Mouse (Mus musculus): ENCODE results near the gene Fam111a. TPM values are rescaled to one million over a fixed set of nuclear protein-coding genes. Genes with fewer than 3 reads are reported as not detected.

Fam111a gene
- polyA plus RNA-seq, 1 experiment from 2014 or later, result 10.7 TPM

DNA sequence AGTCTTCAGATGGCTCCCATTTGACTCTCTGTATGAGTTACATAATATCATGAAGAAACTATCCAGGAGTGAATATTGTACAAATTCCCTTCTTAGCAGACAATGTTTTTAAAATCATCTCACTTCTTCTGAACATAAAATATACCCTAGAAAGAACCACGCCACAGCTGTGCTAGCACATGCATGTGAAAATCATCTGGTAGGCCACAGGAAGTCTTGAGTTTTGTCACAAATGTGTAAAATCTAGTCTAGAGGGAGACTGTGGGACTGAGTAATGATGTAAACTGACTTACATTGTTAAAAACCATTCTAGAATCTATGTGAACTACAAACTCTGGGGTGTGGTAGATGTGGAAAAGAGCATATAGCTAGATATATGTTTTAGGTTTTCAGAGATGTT lies 26.1 kb downstream of the Fam111a start:
- ATAC-seq (replicated peaks; ENCODE audit: low FRiP score, low read depth), result no peak
- DNase-seq (ENCODE audit: low spot score), result no peak
- no peak overlapping the region for H3K4me2 ChIP-seq (ENCODE audit: low read length)
- WGBS, result 80% methylated on average over 1 of the region's 1 CpGs
- no peaks in the 10 kb centered on the region for H3K9me3 ChIP-seq (replicated peaks; ENCODE audit: low read length)
- H3K36me3 ChIP-seq (ENCODE audit: insufficient read depth, low read length), result no peaks in the 10 kb centered on the region
- H3K4me1 ChIP-seq (replicated peaks; ENCODE audit: insufficient read depth, low read length), result peaks cover 7% of the 10 kb centered on the region; the same call in 1 of the 2 replicates
- no peak overlapping the region for H3K27ac ChIP-seq
- no peaks in the 10 kb centered on the region for H3K27me3 ChIP-seq (ENCODE audit: insufficient read depth, low read length)
- H3K9ac ChIP-seq (ENCODE audit: low read depth, low read length), result no peak overlapping the region
- TF ChIP-seq CTCF (IDR thresholded peaks at IDR 0.05; ENCODE audit: low read depth), result no peak
- H3K4me3 ChIP-seq (replicated peaks; ENCODE audit: low read depth, low read length), result no peak overlapping the region

DNA sequence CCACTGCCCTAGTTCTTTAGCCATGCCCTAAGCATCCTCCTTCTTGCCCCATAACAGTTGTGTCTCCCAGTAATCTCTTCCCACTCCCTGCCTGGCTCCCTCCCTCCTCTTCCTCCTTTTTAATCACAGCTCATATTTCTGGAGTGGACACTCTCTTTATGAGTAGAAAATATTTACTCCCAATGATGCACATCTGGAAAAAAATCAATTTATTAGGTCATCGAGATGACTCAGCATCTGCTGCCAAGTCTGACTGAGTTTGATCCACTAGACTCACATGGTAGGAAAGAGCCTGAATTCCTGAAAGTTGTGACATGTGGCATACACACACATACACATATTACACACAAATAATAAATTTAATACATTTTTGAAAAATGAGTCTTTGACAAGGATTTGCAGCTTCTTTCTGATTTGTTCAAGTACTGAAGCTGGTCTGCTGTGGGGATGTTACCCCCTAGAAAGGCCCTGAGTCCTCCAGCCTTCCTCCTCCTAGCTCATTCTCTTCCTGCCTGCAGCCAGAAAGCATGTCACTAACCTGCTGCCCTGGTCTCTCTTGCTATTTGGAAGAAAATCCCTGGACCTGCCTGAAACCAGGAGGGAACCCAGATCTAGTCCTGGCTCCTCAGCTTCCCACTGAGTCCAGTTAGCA lies 27.2 kb downstream of the Fam111a start:
- peak; percentile 3 for ATAC-seq (replicated peaks; ENCODE audit: low FRiP score, low read depth)
- Histone ChIP-seq H3K9ac (ENCODE audit: low read depth, low read length) (no peak overlapping the region), H3K9me3 (replicated peaks; ENCODE audit: low read length) (no peaks in the 10 kb centered on the region), H3K4me3 (replicated peaks; ENCODE audit: low read depth, low read length) (peak overlapping the region; percentile 36), H3K4me1 (replicated peaks; ENCODE audit: insufficient read depth, low read length) (peaks cover 7% of the 10 kb centered on the region; the same call in 1 of the 2 replicates), H3K27me3 (ENCODE audit: insufficient read depth, low read length) (no peaks in the 10 kb centered on the region), H3K27ac (no peak overlapping the region), H3K36me3 (ENCODE audit: insufficient read depth, low read length) (no peaks in the 10 kb centered on the region), H3K4me2 (ENCODE audit: low read length) (peak overlapping the region; percentile 69)
- WGBS, result 71% methylated on average over 1 of the region's 1 CpGs
- TF ChIP-seq CTCF (IDR thresholded peaks at IDR 0.05; ENCODE audit: low read depth), result no peak
- no peak for DNase-seq (ENCODE audit: low spot score)

DNA sequence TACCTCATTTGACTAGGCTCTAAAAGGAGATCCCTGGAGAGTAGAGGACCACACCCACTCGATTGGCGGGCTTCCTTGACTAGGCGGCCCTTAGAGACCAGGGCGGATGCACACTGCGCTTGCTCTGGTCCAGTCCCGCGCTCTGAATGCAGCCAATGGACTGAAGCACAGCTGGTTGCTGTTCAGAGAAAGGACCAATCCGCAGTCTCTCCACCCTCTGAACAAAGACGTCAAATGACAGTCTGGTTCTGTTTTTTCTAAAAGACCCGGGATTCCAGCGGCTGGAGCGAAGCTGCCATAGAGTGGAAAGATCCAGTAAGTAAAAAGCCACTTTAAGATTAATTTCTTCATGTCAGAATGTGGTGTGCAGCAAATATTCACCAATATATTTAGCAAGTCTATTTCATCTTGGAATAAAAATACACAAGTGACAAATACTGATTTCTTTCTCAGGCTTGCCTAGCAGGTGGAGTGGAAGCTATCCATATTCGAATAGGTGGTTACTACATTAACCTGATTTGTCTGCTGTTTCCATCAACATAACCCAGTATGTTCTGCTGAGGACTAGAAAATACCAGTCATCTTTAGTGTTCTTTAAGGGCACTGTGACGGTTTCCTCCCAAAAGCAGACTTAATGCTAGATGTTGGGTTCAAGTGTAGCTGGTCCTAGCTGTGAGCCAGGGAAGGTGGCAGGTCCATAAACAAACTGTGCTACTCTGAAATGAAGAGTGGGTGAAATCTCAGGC lies 27.9 kb downstream of the Fam111a start:
- peaks cover 7% of the 10 kb centered on the region; the same call in 1 of the 2 replicates for H3K4me1 ChIP-seq (replicated peaks; ENCODE audit: insufficient read depth, low read length)
- peak overlapping the region; percentile 36 for H3K4me3 ChIP-seq (replicated peaks; ENCODE audit: low read depth, low read length)
- no peak for TF ChIP-seq CTCF (IDR thresholded peaks at IDR 0.05; ENCODE audit: low read depth)
- H3K9me3 ChIP-seq (replicated peaks; ENCODE audit: low read length), result no peaks in the 10 kb centered on the region
- H3K27me3 ChIP-seq (ENCODE audit: insufficient read depth, low read length), result no peaks in the 10 kb centered on the region
- H3K27ac ChIP-seq, result peak overlapping the region; percentile 68; the same call in 1 of the 2 replicates
- H3K36me3 ChIP-seq (ENCODE audit: insufficient read depth, low read length), result no peaks in the 10 kb centered on the region
- DNase-seq (ENCODE audit: low spot score), result peak; percentile 95
- H3K9ac ChIP-seq (ENCODE audit: low read depth, low read length), result peak overlapping the region; percentile 52
- peak overlapping the region; percentile 69 for H3K4me2 ChIP-seq (ENCODE audit: low read length)
- ATAC-seq (replicated peaks; ENCODE audit: low FRiP score, low read depth), result peak; percentile 99
- 5% methylated on average over 14 of the region's 14 CpGs for WGBS

DNA sequence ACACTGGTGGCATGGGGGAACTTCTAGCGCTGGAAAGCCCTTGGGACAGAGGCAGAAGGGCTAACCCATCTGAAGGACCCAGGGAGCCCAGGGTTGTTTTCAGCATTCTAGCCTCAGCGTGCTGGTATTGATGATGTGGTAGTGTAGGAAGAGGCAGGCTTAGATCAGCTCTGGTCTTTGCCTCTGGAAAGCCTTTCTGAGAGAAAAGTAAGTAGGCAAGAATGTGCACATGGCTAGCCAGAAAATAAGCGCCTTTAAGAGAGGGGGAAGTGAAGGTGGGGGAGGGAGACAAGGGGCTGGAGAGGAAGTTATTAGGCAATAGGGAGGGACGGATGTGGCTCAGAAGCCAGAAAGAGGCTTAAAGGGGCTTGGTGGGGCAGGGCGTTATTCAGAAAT lies 28.5 kb downstream of the Fam111a start:
- ATAC-seq (replicated peaks; ENCODE audit: low FRiP score, low read depth), result no peak
- H3K36me3 ChIP-seq (ENCODE audit: insufficient read depth, low read length), result no peaks in the 10 kb centered on the region
- peak overlapping the region; percentile 52; the same call in 1 of the 2 replicates for H3K9ac ChIP-seq (ENCODE audit: low read depth, low read length)
- TF ChIP-seq CTCF (IDR thresholded peaks at IDR 0.05; ENCODE audit: low read depth), result no peak
- WGBS, result 6% methylated on average over 5 of the region's 5 CpGs
- peak; percentile 71 for DNase-seq (ENCODE audit: low spot score)
- peak overlapping the region; percentile 36 for H3K4me3 ChIP-seq (replicated peaks; ENCODE audit: low read depth, low read length)
- no peaks in the 10 kb centered on the region for H3K9me3 ChIP-seq (replicated peaks; ENCODE audit: low read length)
- peaks cover 7% of the 10 kb centered on the region; the same call in 1 of the 2 replicates for H3K4me1 ChIP-seq (replicated peaks; ENCODE audit: insufficient read depth, low read length)
- H3K27me3 ChIP-seq (ENCODE audit: insufficient read depth, low read length), result no peaks in the 10 kb centered on the region
- peak overlapping the region; percentile 69 for H3K4me2 ChIP-seq (ENCODE audit: low read length)
- H3K27ac ChIP-seq, result peak overlapping the region; percentile 68; the same call in 1 of the 2 replicates

DNA sequence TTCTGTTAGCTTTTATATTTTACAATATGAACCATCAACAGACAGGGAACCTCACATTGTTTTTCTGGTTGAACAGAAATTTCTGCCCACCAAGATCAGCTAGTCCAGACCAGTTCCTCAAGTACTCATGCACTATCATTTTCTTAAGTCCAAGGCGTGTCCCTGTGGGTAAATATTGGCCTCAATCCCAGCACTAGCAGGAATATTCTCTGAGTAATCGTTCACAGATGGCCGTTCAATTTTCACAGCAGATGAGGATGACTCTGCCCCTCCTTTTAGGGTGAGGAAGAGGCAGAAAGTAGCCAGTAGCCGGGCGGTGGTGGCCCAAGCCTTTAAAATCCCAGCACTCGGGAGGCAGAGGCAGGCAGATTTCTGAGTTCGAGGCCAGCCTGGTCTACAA lies 29.6 kb downstream of the Fam111a start:
- no peaks in the 10 kb centered on the region for H3K27me3 ChIP-seq (ENCODE audit: insufficient read depth, low read length)
- no peak overlapping the region for H3K4me3 ChIP-seq (replicated peaks; ENCODE audit: low read depth, low read length)
- no peak for TF ChIP-seq CTCF (IDR thresholded peaks at IDR 0.05; ENCODE audit: low read depth)
- peaks cover 7% of the 10 kb centered on the region; the same call in 1 of the 2 replicates for H3K4me1 ChIP-seq (replicated peaks; ENCODE audit: insufficient read depth, low read length)
- WGBS, result 84% methylated on average over 7 of the region's 7 CpGs
- no peak overlapping the region for H3K4me2 ChIP-seq (ENCODE audit: low read length)
- no peaks in the 10 kb centered on the region for H3K36me3 ChIP-seq (ENCODE audit: insufficient read depth, low read length)
- H3K9me3 ChIP-seq (replicated peaks; ENCODE audit: low read length), result no peaks in the 10 kb centered on the region
- ATAC-seq (replicated peaks; ENCODE audit: low FRiP score, low read depth) (no peak), DNase-seq (ENCODE audit: low spot score) (no peak)
- no peak overlapping the region for H3K27ac ChIP-seq
- no peak overlapping the region for H3K9ac ChIP-seq (ENCODE audit: low read depth, low read length)

DNA sequence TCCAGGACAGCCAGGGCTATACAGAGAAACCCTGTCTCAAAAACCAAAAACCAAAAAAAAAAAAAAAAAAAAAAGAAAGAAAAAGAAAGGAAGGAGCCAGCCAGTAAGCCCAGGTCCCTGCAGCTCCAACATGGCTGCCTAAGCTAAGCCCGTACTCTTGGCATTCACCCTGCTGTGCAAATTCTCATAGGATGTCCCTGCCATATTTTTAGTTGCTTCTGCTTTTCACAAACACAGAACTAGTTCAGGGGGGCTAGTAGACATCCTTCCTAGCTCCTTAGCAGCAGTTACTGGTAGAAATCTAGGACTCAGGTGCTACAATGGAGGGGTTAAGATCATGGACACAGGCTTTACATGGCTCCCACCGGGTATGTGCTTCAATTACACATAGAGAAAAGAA lies 30.0 kb downstream of the Fam111a start:
- H3K36me3 ChIP-seq (ENCODE audit: insufficient read depth, low read length), result no peaks in the 10 kb centered on the region
- peaks cover 7% of the 10 kb centered on the region; the same call in 1 of the 2 replicates for H3K4me1 ChIP-seq (replicated peaks; ENCODE audit: insufficient read depth, low read length)
- H3K27ac ChIP-seq, result no peak overlapping the region
- no peak overlapping the region for H3K9ac ChIP-seq (ENCODE audit: low read depth, low read length)
- H3K4me2 ChIP-seq (ENCODE audit: low read length), result no peak overlapping the region
- DNase-seq (ENCODE audit: low spot score) (no peak), ATAC-seq (replicated peaks; ENCODE audit: low FRiP score, low read depth) (no peak)
- 94% methylated on average over 2 of the region's 2 CpGs for WGBS
- no peak for TF ChIP-seq CTCF (IDR thresholded peaks at IDR 0.05; ENCODE audit: low read depth)
- no peak overlapping the region for H3K4me3 ChIP-seq (replicated peaks; ENCODE audit: low read depth, low read length)
- H3K9me3 ChIP-seq (replicated peaks; ENCODE audit: low read length), result no peaks in the 10 kb centered on the region
- H3K27me3 ChIP-seq (ENCODE audit: insufficient read depth, low read length), result no peaks in the 10 kb centered on the region
